Mouse (Mus musculus): Measurements from ENCODE around the gene Zgpat.
A peak's percentile ranks its signal among the peaks of the same experiment; 100 is the strongest.

- TF ChIP-seq CTCF (IDR thresholded peaks at IDR 0.05; ENCODE audit: borderline replicate concordance, control insufficient read depth, extremely low read depth, insufficient read depth, low read length, poor library complexity) (peak; percentile 58; the same call in 1 of the 2 replicates), POLR2A (IDR thresholded peaks at IDR 0.05; ENCODE audit: control insufficient read depth, extremely low read depth, insufficient read depth, low read length, poor library complexity) (peak; percentile 61; the same call in 1 of the 2 replicates)
Measured at GRCm38 (mm10) chr2:181364860-181365596, at the start of gene Zgpat, which contains the start of gene Arfrp1.
